Mouse (Mus musculus): Measurements from ENCODE around the gene Gm9958. TPM values are rescaled to one million over a fixed set of nuclear protein-coding genes. Genes with fewer than 3 reads are reported as not detected.

Gm9958 gene
- polyA plus RNA-seq, 1 experiment from 2014 or later = 7.0 TPM

DNA sequence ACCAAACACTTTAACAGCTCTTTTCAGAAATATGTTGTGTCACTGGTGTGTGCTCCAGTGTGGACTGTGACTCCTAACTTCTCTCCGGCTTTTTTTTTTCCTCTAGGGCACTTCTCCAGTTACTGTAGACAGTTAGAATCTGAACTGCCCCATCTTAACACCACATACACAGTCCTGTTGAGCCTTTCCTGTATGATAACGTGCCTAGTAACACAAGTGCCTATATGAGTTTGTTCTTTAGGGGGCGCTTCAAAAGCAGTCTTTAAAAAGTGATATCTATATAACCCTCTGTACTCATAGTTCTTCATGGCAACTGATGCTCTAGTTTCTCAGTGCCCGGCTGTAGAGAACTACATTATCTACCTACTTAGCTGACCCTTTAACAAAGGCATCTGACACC is 27.3 kb downstream of the Gm9958 start:
- WGBS = 77% methylated on average over 4 of the region's 4 CpGs
- Histone ChIP-seq H3K36me3 (ENCODE audit: insufficient read depth, low read length) (no peaks in the 10 kb centered on the region), H3K9me3 (replicated peaks; ENCODE audit: low read length) (no peaks in the 10 kb centered on the region), H3K9ac (ENCODE audit: low read depth, low read length) (no peak overlapping the region), H3K4me1 (replicated peaks; ENCODE audit: insufficient read depth, low read length) (no peaks in the 10 kb centered on the region), H3K27ac (no peak overlapping the region), H3K4me2 (ENCODE audit: low read length) (no peak overlapping the region), H3K27me3 (ENCODE audit: insufficient read depth, low read length) (no peaks in the 10 kb centered on the region), H3K4me3 (replicated peaks; ENCODE audit: low read depth, low read length) (no peak overlapping the region)
- DNase-seq (ENCODE audit: low spot score) = no peak
- no peak for ATAC-seq (replicated peaks; ENCODE audit: low FRiP score, low read depth)
- no peak for TF ChIP-seq CTCF (IDR thresholded peaks at IDR 0.05; ENCODE audit: low read depth)

DNA sequence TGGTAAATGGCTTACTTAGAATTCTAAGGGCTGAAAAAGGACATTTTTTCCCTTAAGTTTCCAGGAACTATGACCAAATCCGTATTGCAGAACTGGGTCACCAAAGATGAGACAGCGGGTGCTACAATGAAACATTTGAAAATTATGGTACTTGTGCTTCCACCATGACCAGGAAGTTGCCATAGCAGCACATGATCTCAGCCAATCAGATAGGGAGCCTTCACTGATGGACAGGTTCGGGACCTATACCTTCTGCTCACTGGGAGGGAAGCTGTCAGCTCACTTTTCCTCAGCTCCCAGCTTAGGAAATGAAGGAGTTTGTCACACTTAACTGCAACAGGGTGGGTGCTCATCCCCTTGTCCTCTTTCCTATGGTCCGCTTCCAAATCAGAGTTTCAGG is 29.8 kb downstream of the Gm9958 start:
- no peak overlapping the region for H3K4me3 ChIP-seq (replicated peaks; ENCODE audit: low read depth, low read length)
- no peaks in the 10 kb centered on the region for H3K4me1 ChIP-seq (replicated peaks; ENCODE audit: insufficient read depth, low read length)
- DNase-seq (ENCODE audit: low spot score) (no peak), ATAC-seq (replicated peaks; ENCODE audit: low FRiP score, low read depth) (no peak)
- no peaks in the 10 kb centered on the region for H3K36me3 ChIP-seq (ENCODE audit: insufficient read depth, low read length)
- WGBS = 89% methylated on average over 4 of the region's 4 CpGs
- no peak overlapping the region for H3K27ac ChIP-seq
- H3K9me3 ChIP-seq (replicated peaks; ENCODE audit: low read length) = no peaks in the 10 kb centered on the region
- no peaks in the 10 kb centered on the region for H3K27me3 ChIP-seq (ENCODE audit: insufficient read depth, low read length)
- H3K4me2 ChIP-seq (ENCODE audit: low read length) = no peak overlapping the region
- no peak overlapping the region for H3K9ac ChIP-seq (ENCODE audit: low read depth, low read length)
- no peak for TF ChIP-seq CTCF (IDR thresholded peaks at IDR 0.05; ENCODE audit: low read depth)

DNA sequence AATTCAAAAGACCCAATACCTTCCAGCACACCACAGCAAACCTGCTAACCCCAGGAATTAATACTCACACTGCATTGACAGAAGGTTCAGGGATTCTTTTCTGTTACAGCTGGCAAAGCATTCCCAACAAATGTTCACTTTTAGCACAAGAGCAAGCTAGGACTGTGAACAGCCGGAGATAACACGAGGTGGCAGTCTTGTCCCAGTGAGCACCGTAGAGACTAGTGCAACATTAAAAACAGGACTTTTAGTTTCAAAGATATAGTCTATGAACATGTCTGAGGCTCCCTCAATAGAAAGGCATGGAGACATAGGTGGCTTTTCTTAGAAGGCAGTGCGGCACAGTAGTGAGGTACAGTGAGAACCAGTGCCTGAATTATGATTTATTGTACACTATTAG is 38.2 kb downstream of the Gm9958 start:
- peak; percentile 75 for DNase-seq (ENCODE audit: low spot score)
- H3K9ac ChIP-seq (ENCODE audit: low read depth, low read length) = no peak overlapping the region
- H3K4me2 ChIP-seq (ENCODE audit: low read length) = no peak overlapping the region
- peak; percentile 69 for TF ChIP-seq CTCF (IDR thresholded peaks at IDR 0.05; ENCODE audit: low read depth)
- ATAC-seq (replicated peaks; ENCODE audit: low FRiP score, low read depth) = peak; percentile 57; the same call in 1 of the 2 replicates
- no peak overlapping the region for H3K4me3 ChIP-seq (replicated peaks; ENCODE audit: low read depth, low read length)
- no peak overlapping the region for H3K27ac ChIP-seq
- no peaks in the 10 kb centered on the region for H3K36me3 ChIP-seq (ENCODE audit: insufficient read depth, low read length)
- WGBS = 77% methylated on average over 4 of the region's 4 CpGs
- H3K27me3 ChIP-seq (ENCODE audit: insufficient read depth, low read length) = no peaks in the 10 kb centered on the region
- H3K4me1 ChIP-seq (replicated peaks; ENCODE audit: insufficient read depth, low read length) = no peaks in the 10 kb centered on the region
- H3K9me3 ChIP-seq (replicated peaks; ENCODE audit: low read length) = no peaks in the 10 kb centered on the region

DNA sequence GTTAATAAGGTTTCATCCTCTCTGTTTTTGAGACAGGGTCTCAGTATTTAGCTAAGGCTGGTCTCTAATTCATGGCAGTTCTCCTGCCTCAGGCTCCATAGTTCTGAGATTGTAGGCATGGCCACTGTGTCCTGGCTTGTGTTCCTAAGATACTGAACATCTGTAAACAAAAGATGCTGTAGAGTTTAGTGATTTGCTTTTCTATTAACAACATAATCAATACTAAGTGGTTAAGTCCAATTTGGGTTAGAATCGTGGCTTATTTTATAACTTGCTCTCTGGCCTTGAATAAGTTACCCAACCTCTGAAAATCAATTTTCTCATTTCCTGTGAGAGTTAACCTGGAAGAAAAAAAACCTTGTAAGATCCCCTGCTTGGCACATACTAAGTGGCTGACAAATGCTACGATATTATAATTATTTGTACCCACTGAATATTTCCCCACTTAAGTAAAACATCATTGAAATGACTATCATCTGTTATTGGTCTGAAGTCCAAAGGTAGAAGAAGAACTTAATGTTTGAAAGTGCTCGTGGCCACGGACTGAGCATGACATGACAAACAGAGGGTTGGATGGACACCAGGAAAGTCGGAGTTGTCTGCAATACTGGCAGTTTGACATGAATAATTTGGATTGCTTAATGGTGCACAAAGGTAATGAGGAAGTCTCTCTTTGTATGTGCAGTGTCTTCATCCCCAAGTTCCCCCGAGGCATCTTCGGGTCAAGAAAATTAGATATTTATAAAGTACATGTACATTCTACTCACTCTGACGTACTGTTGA is 47.3 kb downstream of the Gm9958 start:
- no peak overlapping the region for H3K27ac ChIP-seq
- H3K4me3 ChIP-seq (replicated peaks; ENCODE audit: low read depth, low read length) = no peak overlapping the region
- H3K9me3 ChIP-seq (replicated peaks; ENCODE audit: low read length) = no peaks in the 10 kb centered on the region
- DNase-seq (ENCODE audit: low spot score) = no peak
- H3K9ac ChIP-seq (ENCODE audit: low read depth, low read length) = no peak overlapping the region
- no peak for ATAC-seq (replicated peaks; ENCODE audit: low FRiP score, low read depth)
- TF ChIP-seq CTCF (IDR thresholded peaks at IDR 0.05; ENCODE audit: low read depth) = no peak
- no peaks in the 10 kb centered on the region for H3K27me3 ChIP-seq (ENCODE audit: insufficient read depth, low read length)
- H3K36me3 ChIP-seq (ENCODE audit: insufficient read depth, low read length) = no peaks in the 10 kb centered on the region
- no peaks in the 10 kb centered on the region for H3K4me1 ChIP-seq (replicated peaks; ENCODE audit: insufficient read depth, low read length)
- 82% methylated on average over 8 of the region's 8 CpGs for WGBS
- H3K4me2 ChIP-seq (ENCODE audit: low read length) = no peak overlapping the region

DNA sequence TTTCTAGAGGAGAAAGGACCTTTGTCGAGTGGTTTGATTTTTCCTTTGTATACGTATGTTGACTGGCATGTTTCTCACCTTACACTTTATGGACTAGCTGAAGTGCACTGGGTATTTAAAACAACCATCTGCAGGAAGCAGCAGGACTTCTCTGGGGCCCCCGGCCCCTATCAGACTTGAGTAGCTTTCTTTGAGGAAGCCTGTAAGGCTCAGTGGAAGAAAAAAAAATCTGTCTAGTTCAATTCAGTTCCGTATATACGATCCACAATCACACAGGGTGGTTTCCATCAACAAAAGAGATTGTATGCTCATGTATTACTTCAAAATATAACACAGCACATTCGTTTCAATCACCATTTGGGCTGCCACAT is 47.9 kb downstream of the Gm9958 start:
- no peak overlapping the region for H3K4me3 ChIP-seq (replicated peaks; ENCODE audit: low read depth, low read length)
- no peak overlapping the region for H3K9ac ChIP-seq (ENCODE audit: low read depth, low read length)
- no peaks in the 10 kb centered on the region for H3K36me3 ChIP-seq (ENCODE audit: insufficient read depth, low read length)
- H3K27ac ChIP-seq = no peak overlapping the region
- 46% methylated on average over 6 of the region's 6 CpGs for WGBS
- DNase-seq (ENCODE audit: low spot score) (peak; percentile 9), ATAC-seq (replicated peaks; ENCODE audit: low FRiP score, low read depth) (no peak)
- no peak overlapping the region for H3K4me2 ChIP-seq (ENCODE audit: low read length)
- no peak for TF ChIP-seq CTCF (IDR thresholded peaks at IDR 0.05; ENCODE audit: low read depth)
- no peaks in the 10 kb centered on the region for H3K27me3 ChIP-seq (ENCODE audit: insufficient read depth, low read length)
- no peaks in the 10 kb centered on the region for H3K9me3 ChIP-seq (replicated peaks; ENCODE audit: low read length)
- H3K4me1 ChIP-seq (replicated peaks; ENCODE audit: insufficient read depth, low read length) = no peaks in the 10 kb centered on the region

Other genes starting within 250 kb of the Gm9958 start
- 32.5 and 33.7 TPM in 2 replicates for gene Cox18, start 143.2 kb upstream of the Gm9958 start, polyA plus RNA-seq (2015; fragmentation: Nextera tagmentation; extraction: Ambion mirVana)
- 23.2 and 23.6 TPM in 2 replicates for gene Ankrd17, start 627 bp upstream of the Gm9958 start, polyA plus RNA-seq (2015; fragmentation: Nextera tagmentation; extraction: Ambion mirVana)
- 3.1 and 6.9 TPM in 2 replicates for gene Alb, start 93.7 kb downstream of the Gm9958 start, polyA plus RNA-seq (2015; fragmentation: Nextera tagmentation; extraction: Ambion mirVana)
- gene Afp, start 123.5 kb downstream of the Gm9958 start, polyA plus RNA-seq (2015; fragmentation: Nextera tagmentation; extraction: Ambion mirVana) = 123 and 130 TPM in 2 replicates
- gene Afm, start 151.7 kb downstream of the Gm9958 start, polyA plus RNA-seq (2015; fragmentation: Nextera tagmentation; extraction: Ambion mirVana) = 22.0 and 22.8 TPM in 2 replicates
- gene 5830473C10Rik, start 193.9 kb downstream of the Gm9958 start, polyA plus RNA-seq (2015; fragmentation: Nextera tagmentation; extraction: Ambion mirVana) = 0.29 and 0.34 TPM in 2 replicates

All from kidney, postnatal 0 days (tissue).